ENCODE assay signal across 8 mouse cellular contexts in the genomic region with DNA sequence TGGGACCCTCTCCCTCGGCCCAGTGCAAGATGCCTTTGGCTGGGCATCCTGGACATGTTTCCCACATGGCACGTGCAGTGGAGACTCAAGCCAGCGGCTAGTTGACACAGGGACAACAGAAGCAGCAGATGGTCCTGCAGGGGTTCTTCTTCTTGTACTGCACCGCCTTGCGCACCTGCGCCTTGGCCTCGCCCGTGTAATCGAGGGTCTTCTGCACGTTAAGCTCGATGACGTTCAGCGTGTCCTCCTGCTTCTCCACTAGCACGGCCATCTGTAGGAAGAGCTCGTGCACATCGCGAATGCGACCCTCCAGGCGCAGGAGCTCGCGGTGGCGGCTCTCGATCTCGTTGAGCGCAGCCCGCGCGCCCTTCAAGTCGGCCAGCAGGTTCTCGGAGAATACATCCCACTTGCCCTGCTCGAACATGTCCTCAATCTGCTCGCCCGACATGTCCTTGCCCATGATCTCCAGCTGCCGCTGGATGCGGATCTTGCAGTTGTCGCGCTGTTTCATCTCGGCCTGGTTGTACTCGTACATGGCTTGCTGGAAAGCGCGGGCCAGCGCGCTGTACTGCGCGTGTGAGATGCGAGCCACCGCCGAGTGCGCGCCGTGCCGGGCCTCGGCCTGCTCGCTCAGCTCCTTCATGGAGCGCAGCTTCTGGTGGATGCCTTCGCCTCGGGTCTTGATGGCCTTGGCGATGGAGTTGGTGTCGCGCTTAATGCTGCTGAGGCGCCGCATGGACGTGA. TPM values are rescaled to one million over a fixed set of nuclear protein-coding genes. Genes with fewer than 3 reads are reported as not detected.
DNase-seq lines count a peak whose midpoint lies in the region; ATAC-seq and TF ChIP-seq lines count a peak whose summit lies in the region.

No protein-coding gene starts in this region.

- H3K4me2 ChIP-seq in forebrain, postnatal 0 days (ENCODE audit: low read depth) = peak overlapping the region; percentile 60
- peak overlapping the region; percentile 76 for H3K4me2 ChIP-seq in kidney, embryonic 16.5 days (replicated peaks; ENCODE audit: low read depth, low read length)
- peak overlapping the region; percentile 50 for H3K4me2 ChIP-seq in liver, embryonic 13.5 days

- H3K27ac ChIP-seq in forebrain, postnatal 0 days (ENCODE audit: low read depth, low read length) = no peak overlapping the region
- no peak overlapping the region for H3K27ac ChIP-seq in kidney, embryonic 16.5 days (ENCODE audit: low read length)
- H3K27ac ChIP-seq in liver, embryonic 13.5 days = no peak overlapping the region

- peak; percentile 95 for ATAC-seq in forebrain, postnatal 0 days
- ATAC-seq in kidney, embryonic 16.5 days (ENCODE audit: low FRiP score, low TSS enrichment) = peak; percentile 86
- ATAC-seq in liver, embryonic 13.5 days (ENCODE audit: low read depth) = no peak

- peak; percentile 85 for DNase-seq in heart, adult 11 months
- DNase-seq in heart, adult 9 months (ENCODE audit: low spot score in 2 of 2) = no peak
- DNase-seq in brain, embryonic 14.5 days (ENCODE audit: low read depth) = peak; percentile 84
- DNase-seq in forebrain, postnatal 0 days = peak; percentile 76
- no peak for DNase-seq in liver, embryonic 13.5 days
- peak; percentile 40 to 53 for DNase-seq in right cerebral cortex, adult 2 months (ENCODE audit: low spot score in 2 of 2)
- no peak for DNase-seq in spleen, adult 18-20 months

- H3K36me3 ChIP-seq in forebrain, postnatal 0 days (ENCODE audit: insufficient read depth) = no peaks in the 10 kb centered on the region
- no peaks in the 10 kb centered on the region for H3K36me3 ChIP-seq in kidney, embryonic 16.5 days (ENCODE audit: insufficient read depth, low read length)
- H3K36me3 ChIP-seq in liver, embryonic 13.5 days = peaks cover 11% of the 10 kb centered on the region; the same call in 1 of the 2 replicates

- H3K9ac ChIP-seq in forebrain, postnatal 0 days = peak overlapping the region; percentile 55
- H3K9ac ChIP-seq in kidney, embryonic 16.5 days (replicated peaks; ENCODE audit: low read length) = peak overlapping the region; percentile 57
- no peak overlapping the region for H3K9ac ChIP-seq in liver, embryonic 13.5 days

- TF ChIP-seq CTCF in brain, embryonic 14.5 days (IDR thresholded peaks at IDR 0.05; ENCODE audit: borderline replicate concordance, extremely low read depth, insufficient read depth, insufficient read length) = no peak
- no peak for TF ChIP-seq CTCF in forebrain, postnatal 0 days (IDR thresholded peaks at IDR 0.05; ENCODE audit: low read depth)

- 9% methylated on average over 63 of the region's 63 CpGs for WGBS in forebrain, postnatal 0 days
- 10% methylated on average over 63 of the region's 63 CpGs for WGBS in kidney, embryonic 16.5 days
- WGBS in liver, embryonic 13.5 days (ENCODE audit: insufficient replicate concordance) = 23% methylated on average over 63 of the region's 63 CpGs

- no peaks in the 10 kb centered on the region for H3K4me1 ChIP-seq in forebrain, postnatal 0 days (ENCODE audit: insufficient read depth)
- 0 out of 2 replicates have a peak, but pooled peaks cover 4% of the 10 kb centered on the region for H3K4me1 ChIP-seq in kidney, embryonic 16.5 days (ENCODE audit: insufficient read depth, low read length)
- peaks cover 11% of the 10 kb centered on the region for H3K4me1 ChIP-seq in liver, embryonic 13.5 days (replicated peaks)

- H3K27me3 ChIP-seq in forebrain, postnatal 0 days (ENCODE audit: insufficient read depth, low read length) = peaks cover 9% of the 10 kb centered on the region; the same call in 1 of the 2 replicates
- peaks cover 28% of the 10 kb centered on the region for H3K27me3 ChIP-seq in kidney, embryonic 16.5 days (ENCODE audit: insufficient read depth, low read length)
- peaks cover 28% of the 10 kb centered on the region for H3K27me3 ChIP-seq in liver, embryonic 13.5 days

- peak overlapping the region; percentile 38 for H3K4me3 ChIP-seq in forebrain, postnatal 0 days (ENCODE audit: low read depth, low read length)
- peak overlapping the region; percentile 47 for H3K4me3 ChIP-seq in kidney, embryonic 16.5 days (ENCODE audit: low read length)
- peak overlapping the region; percentile 26 for H3K4me3 ChIP-seq in liver, embryonic 13.5 days (replicated peaks)

- H3K9me3 ChIP-seq in forebrain, postnatal 0 days (ENCODE audit: low read length) = no peaks in the 10 kb centered on the region
- H3K9me3 ChIP-seq in kidney, embryonic 16.5 days (ENCODE audit: low read length) = no peaks in the 10 kb centered on the region
- H3K9me3 ChIP-seq in liver, embryonic 13.5 days (replicated peaks) = no peaks in the 10 kb centered on the region

- TF ChIP-seq POLR2A in brain, embryonic 14.5 days (IDR thresholded peaks at IDR 0.05; ENCODE audit: borderline replicate concordance, extremely low read depth, insufficient read depth, insufficient read length, poor library complexity, severe bottlenecking) = no peak

RNA-seq across cellular contexts. Expression of a gene that starts 22.9 kb away (rescaled TPM):
- 0.95 and 1.0 TPM in 2 replicates for polyA plus RNA-seq in brain, embryonic 14.5 days (2012; rRNA removed)
- total RNA-seq in forebrain, postnatal 0 days (2014; rRNA removed) = 1.1 and 1.9 TPM in 2 replicates
- polyA plus RNA-seq in forebrain, postnatal 0 days (2015; fragmentation: Nextera tagmentation; extraction: Ambion mirVana) = 0.82 and 1.6 TPM in 2 replicates
- 2.3 and 2.4 TPM in 2 replicates for polyA plus RNA-seq in kidney, embryonic 16.5 days (2015; fragmentation: Nextera tagmentation; extraction: Ambion mirVana)
- polyA plus RNA-seq in liver, embryonic 13.5 days (2015; fragmentation: Nextera tagmentation; extraction: Ambion mirVana) = 12.5 and 13.6 TPM in 2 replicates

Comparison
In these comparisons a context has a peak if more than half of its experiments do, and no peak if none do; other contexts are left out.
1. DNase-seq: peak in heart, adult 11 months (single experiment), brain, embryonic 14.5 days (single experiment), forebrain, postnatal 0 days (single experiment) and right cerebral cortex, adult 2 months (2 of 2); none in heart, adult 9 months (0 of 2), liver, embryonic 13.5 days (single experiment) and spleen, adult 18-20 months (0 of 2).
2. Peak in every context shown above with its lines, with median percentiles within 50 percentile points of each other: H3K4me2 ChIP-seq and H3K4me3 ChIP-seq.